In genomic region chr9:73557805-73558204, GRCm38 (mm10) we compare ENCODE assay signal across 8 mouse cellular contexts.
DNase-seq lines count a peak whose midpoint lies in the region; ATAC-seq and TF ChIP-seq lines count a peak whose summit lies in the region.

No protein-coding gene starts in this region.

- no peaks in the 10 kb centered on the region for H3K79me2 ChIP-seq in CH12.LX (replicated peaks; ENCODE audit: control insufficient read depth, extremely low read depth, insufficient read depth, poor library complexity, severe bottlenecking)

- DNase-seq in frontal cortex, adult 2 months (ENCODE audit: extremely low spot score in 1 of 2, low spot score in 1 of 2) = peak; percentile 5 to 75
- DNase-seq in CH12.LX (ENCODE audit: extremely low read depth) = peak; percentile 62
- peak; percentile 37 for DNase-seq in brain, embryonic 14.5 days (ENCODE audit: low read depth)
- peak; percentile 44 to 57 for DNase-seq in frontal cortex, postnatal 36 days (ENCODE audit: low spot score in 2 of 2)
- DNase-seq in layer of hippocampus, postnatal 36 days = peak; percentile 23 to 41
- DNase-seq in naive thymus-derived CD4-positive, alpha-beta T cell, adult 2 months (ENCODE audit: low read depth) = peak; percentile 1
- DNase-seq in thymus, postnatal 14 days = peak; percentile 46

- no peak overlapping the region for H3K4me3 ChIP-seq in CH12.LX (replicated peaks in 1 of 3; ENCODE audit: low read depth in 2 of 3, low read length in 2 of 3, poor library complexity in 1 of 3)

- H3K4me2 ChIP-seq in CH12.LX (ENCODE audit: insufficient read depth, low read depth, poor library complexity, severe bottlenecking) = no peak overlapping the region

- peak; percentile 49 to 74 for TF ChIP-seq CTCF in CH12.LX (conservative IDR thresholded peaks at IDR 0.05 in 1 of 2, IDR thresholded peaks at IDR 0.05 in 1 of 2; ENCODE audit: low read depth in 2 of 2, low read length in 2 of 2)
- TF ChIP-seq CTCF in brain, embryonic 14.5 days (IDR thresholded peaks at IDR 0.05; ENCODE audit: borderline replicate concordance, extremely low read depth, insufficient read depth, insufficient read length) = peak; percentile 64; the same call in 1 of the 2 replicates

- no peak for TF ChIP-seq POLR2A in CH12.LX (IDR thresholded peaks at IDR 0.05; ENCODE audit: low read depth, low read length)
- TF ChIP-seq POLR2A in brain, embryonic 14.5 days (IDR thresholded peaks at IDR 0.05; ENCODE audit: borderline replicate concordance, extremely low read depth, insufficient read depth, insufficient read length, poor library complexity, severe bottlenecking) = no peak

- no peaks in the 10 kb centered on the region for H3K4me1 ChIP-seq in CH12.LX (ENCODE audit: control insufficient read depth in 1 of 2, insufficient read depth in 2 of 2)

- in situ Hi-C loops in CH12.LX (cut with MboI; ENCODE audit: low pct_ligation_motif_present, low pct_unique_long_range_greater_than_20kb, low sequenced_read_pairs) = loop anchor here (25.0 kb wide), 1 partner anchor 404 kb away; the partner anchor contains the start of gene Unc13c

- no peak overlapping the region for H3K27ac ChIP-seq in CH12.LX (ENCODE audit: insufficient read depth, low read depth)

- ATAC-seq in frontal cortex, adult (ENCODE audit: low TSS enrichment) = no peak

- no peaks in the 10 kb centered on the region for H3K36me3 ChIP-seq in CH12.LX (replicated peaks in 1 of 2; ENCODE audit: control insufficient read depth in 1 of 2, insufficient read depth in 1 of 2, low read length in 1 of 2)

- H3K27me3 ChIP-seq in CH12.LX (replicated peaks) = no peaks in the 10 kb centered on the region

- no peak for TF ChIP-seq EP300 in CH12.LX (IDR thresholded peaks at IDR 0.05; ENCODE audit: low read length)

- H3K9me3 ChIP-seq in CH12.LX (replicated peaks; ENCODE audit: low read length) = no peaks in the 10 kb centered on the region

- TF ChIP-seq RAD21 in CH12.LX (IDR thresholded peaks at IDR 0.05; ENCODE audit: low read depth, low read length) = peak; percentile 75

- dilution Hi-C loops in CH12.LX (cut with MboI; ENCODE audit: extremely low pct_ligation_motif_present, extremely low pct_unique_long_range_greater_than_20kb, low sequenced_read_pairs) = no loop called here

- no peak overlapping the region for H3K9ac ChIP-seq in CH12.LX (ENCODE audit: insufficient read depth, low read depth)

TF ChIP-seq in CH12.LX, 34 proteins besides CTCF, POLR2A, EP300 and RAD21:
- no peak for TF ChIP-seq GABPA (IDR thresholded peaks at IDR 0.05; ENCODE audit: insufficient replicate concordance, low read depth, low read length)
- TF ChIP-seq SMC3 (IDR thresholded peaks at IDR 0.05; ENCODE audit: low read depth, low read length) = peak; percentile 64

Comparison
In these comparisons a context has a peak if more than half of its experiments do, and no peak if none do; other contexts are left out.
1. DNase-seq: peak in every context shown above with its lines; median percentile 62 in CH12.LX; 50 in frontal cortex, postnatal 36 days; 46 in thymus, postnatal 14 days; 40 in frontal cortex, adult 2 months; 37 in brain, embryonic 14.5 days; 32 in layer of hippocampus, postnatal 36 days; 1 in naive thymus-derived CD4-positive, alpha-beta T cell, adult 2 months.